Mouse (Mus musculus): Measurements from ENCODE around the gene Cep295nl. TPM values are rescaled to one million over a fixed set of nuclear protein-coding genes. Genes with fewer than 3 reads are reported as not detected.

Cep295nl gene
- total RNA-seq, 1 experiment: 0.49 TPM

DNA sequence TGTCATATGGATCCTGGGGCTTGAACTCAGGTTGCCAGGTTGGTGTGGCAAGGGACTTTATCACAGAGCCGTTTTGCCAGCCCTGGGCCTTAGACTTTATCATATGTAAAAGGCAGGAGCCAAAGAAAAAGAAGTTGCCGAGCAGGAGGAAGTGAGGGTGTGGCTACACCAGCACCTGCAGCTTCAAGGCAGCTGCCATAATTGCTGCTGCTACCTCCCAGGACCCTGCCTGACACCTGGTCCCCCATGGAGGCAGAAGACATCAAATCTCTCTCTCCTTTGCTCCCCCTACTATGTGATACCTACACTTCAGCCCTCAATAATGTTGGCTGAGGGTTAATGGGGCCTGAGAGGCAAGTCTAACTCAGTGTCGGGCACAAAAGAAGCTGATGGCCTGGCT lies 6.1 kb upstream of the Cep295nl start:
- Histone ChIP-seq H3K4me1 (ENCODE audit: control insufficient read depth in 2 of 2, insufficient read depth in 2 of 2, low read length in 2 of 2, poor library complexity in 1 of 2) (peaks cover 3 to 13% of the 10 kb centered on the region in 2 experiments), H3K9ac (ENCODE audit: insufficient read depth, low read depth, low read length, poor library complexity, severe bottlenecking) (no peak overlapping the region), H3K9me3 (ENCODE audit: control insufficient read depth, insufficient read depth, low read depth, low read length) (no peaks in the 10 kb centered on the region), H3K36me3 (ENCODE audit: control insufficient read depth, insufficient read depth, low read length, poor library complexity, severe bottlenecking) (no peaks in the 10 kb centered on the region), H3K4me3 (ENCODE audit: insufficient read depth in 1 of 2, low read depth in 1 of 2, low read length in 2 of 2, poor library complexity in 1 of 2, severe bottlenecking in 1 of 2) (0 out of 4 replicates have a peak overlapping the region, but pooled peaks of 1 of the 2 experiments have one; percentile 16), H3K27ac (ENCODE audit: insufficient read depth, low read depth, low read length, poor library complexity, severe bottlenecking) (no peak overlapping the region)
- DNase-seq (ENCODE audit: low read depth, low spot score): no peak
- in situ Hi-C loops (cut with MboI; ENCODE audit: low sequenced_read_pairs in 2 of 2, unreplicated experiment in 2 of 2): no loop called here
- TF ChIP-seq ZNF384 (IDR thresholded peaks at IDR 0.05; ENCODE audit: low read depth, low read length) (no peak), MAFK (IDR thresholded peaks at IDR 0.05; ENCODE audit: insufficient read depth, low read depth, low read length) (no peak), ZC3H11A (IDR thresholded peaks at IDR 0.05; ENCODE audit: borderline replicate concordance, low read depth, low read length) (no peak), CHD2 (IDR thresholded peaks at IDR 0.05; ENCODE audit: low read depth, low read length) (no peak), HCFC1 (IDR thresholded peaks at IDR 0.05; ENCODE audit: borderline replicate concordance, insufficient read depth, low read length) (no peak)

DNA sequence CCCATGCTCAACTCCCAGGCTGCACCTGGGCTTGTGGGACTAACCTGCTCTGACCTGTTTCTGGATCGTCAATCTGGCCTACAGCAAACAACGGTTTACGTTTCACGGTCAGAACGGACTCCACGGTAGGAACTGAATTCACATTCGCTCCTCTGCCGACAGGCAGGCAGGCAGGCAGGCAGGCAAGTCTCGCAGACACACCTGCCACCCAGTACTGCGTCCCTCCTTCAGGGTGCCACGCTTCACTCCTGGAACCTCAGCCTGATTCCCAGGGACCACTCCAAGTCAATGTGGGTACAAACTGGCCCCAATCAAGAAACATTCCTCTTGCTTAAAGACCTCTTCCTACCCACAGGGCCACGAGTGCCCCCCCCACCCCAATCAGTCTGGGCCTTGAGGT lies 5.6 kb upstream of the Cep295nl start:
- in situ Hi-C loops (cut with MboI; ENCODE audit: low sequenced_read_pairs in 2 of 2, unreplicated experiment in 2 of 2): no loop called here
- Histone ChIP-seq H3K9me3 (ENCODE audit: control insufficient read depth, insufficient read depth, low read depth, low read length) (no peaks in the 10 kb centered on the region), H3K4me1 (ENCODE audit: control insufficient read depth in 2 of 2, insufficient read depth in 2 of 2, low read length in 2 of 2, poor library complexity in 1 of 2) (peaks cover 3 to 13% of the 10 kb centered on the region in 2 experiments), H3K4me3 (ENCODE audit: insufficient read depth in 1 of 2, low read depth in 1 of 2, low read length in 2 of 2, poor library complexity in 1 of 2, severe bottlenecking in 1 of 2) (no peak overlapping the region), H3K9ac (ENCODE audit: insufficient read depth, low read depth, low read length, poor library complexity, severe bottlenecking) (no peak overlapping the region), H3K36me3 (ENCODE audit: control insufficient read depth, insufficient read depth, low read length, poor library complexity, severe bottlenecking) (no peaks in the 10 kb centered on the region), H3K27ac (ENCODE audit: insufficient read depth, low read depth, low read length, poor library complexity, severe bottlenecking) (no peak overlapping the region)
- TF ChIP-seq HCFC1 (IDR thresholded peaks at IDR 0.05; ENCODE audit: borderline replicate concordance, insufficient read depth, low read length): no peak
- no peak for TF ChIP-seq CHD2 (IDR thresholded peaks at IDR 0.05; ENCODE audit: low read depth, low read length)
- no peak for TF ChIP-seq ZC3H11A (IDR thresholded peaks at IDR 0.05; ENCODE audit: borderline replicate concordance, low read depth, low read length)
- TF ChIP-seq ZNF384 (IDR thresholded peaks at IDR 0.05; ENCODE audit: low read depth, low read length): no peak
- no peak for TF ChIP-seq MAFK (IDR thresholded peaks at IDR 0.05; ENCODE audit: insufficient read depth, low read depth, low read length)
- no peak for DNase-seq (ENCODE audit: low read depth, low spot score)

DNA sequence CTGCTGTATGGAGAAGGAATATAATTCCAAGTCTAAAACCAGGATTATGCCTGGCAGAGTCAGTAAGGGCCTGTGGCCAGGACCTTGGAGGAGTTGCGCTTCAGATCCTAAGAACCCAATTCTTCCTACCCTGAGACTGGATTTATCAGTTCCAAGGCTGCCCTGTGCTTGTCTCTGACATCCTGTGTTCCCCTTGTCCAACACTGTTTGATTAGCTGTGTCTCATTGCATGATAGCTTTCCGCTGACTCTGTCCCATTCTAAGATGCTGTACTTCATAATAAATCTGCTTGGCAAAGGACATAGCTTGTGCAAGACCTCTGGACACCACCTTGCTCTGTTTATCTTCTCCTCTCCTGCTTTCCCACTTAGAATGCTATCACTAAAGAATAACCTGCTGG lies 5.1 kb upstream of the Cep295nl start:
- no peak overlapping the region for H3K4me3 ChIP-seq (ENCODE audit: insufficient read depth in 1 of 2, low read depth in 1 of 2, low read length in 2 of 2, poor library complexity in 1 of 2, severe bottlenecking in 1 of 2)
- no peaks in the 10 kb centered on the region for H3K36me3 ChIP-seq (ENCODE audit: control insufficient read depth, insufficient read depth, low read length, poor library complexity, severe bottlenecking)
- H3K27ac ChIP-seq (ENCODE audit: insufficient read depth, low read depth, low read length, poor library complexity, severe bottlenecking): no peak overlapping the region
- no peaks in the 10 kb centered on the region for H3K9me3 ChIP-seq (ENCODE audit: control insufficient read depth, insufficient read depth, low read depth, low read length)
- H3K9ac ChIP-seq (ENCODE audit: insufficient read depth, low read depth, low read length, poor library complexity, severe bottlenecking): no peak overlapping the region
- DNase-seq (ENCODE audit: low read depth, low spot score): no peak
- in situ Hi-C loops (cut with MboI; ENCODE audit: low sequenced_read_pairs in 2 of 2, unreplicated experiment in 2 of 2): no loop called here
- H3K4me1 ChIP-seq (ENCODE audit: control insufficient read depth in 2 of 2, insufficient read depth in 2 of 2, low read length in 2 of 2, poor library complexity in 1 of 2): peaks cover 3 to 13% of the 10 kb centered on the region in 2 experiments
- TF ChIP-seq ZNF384 (IDR thresholded peaks at IDR 0.05; ENCODE audit: low read depth, low read length) (no peak), CHD2 (IDR thresholded peaks at IDR 0.05; ENCODE audit: low read depth, low read length) (no peak), MAFK (IDR thresholded peaks at IDR 0.05; ENCODE audit: insufficient read depth, low read depth, low read length) (no peak), HCFC1 (IDR thresholded peaks at IDR 0.05; ENCODE audit: borderline replicate concordance, insufficient read depth, low read length) (no peak), ZC3H11A (IDR thresholded peaks at IDR 0.05; ENCODE audit: borderline replicate concordance, low read depth, low read length) (no peak)

DNA sequence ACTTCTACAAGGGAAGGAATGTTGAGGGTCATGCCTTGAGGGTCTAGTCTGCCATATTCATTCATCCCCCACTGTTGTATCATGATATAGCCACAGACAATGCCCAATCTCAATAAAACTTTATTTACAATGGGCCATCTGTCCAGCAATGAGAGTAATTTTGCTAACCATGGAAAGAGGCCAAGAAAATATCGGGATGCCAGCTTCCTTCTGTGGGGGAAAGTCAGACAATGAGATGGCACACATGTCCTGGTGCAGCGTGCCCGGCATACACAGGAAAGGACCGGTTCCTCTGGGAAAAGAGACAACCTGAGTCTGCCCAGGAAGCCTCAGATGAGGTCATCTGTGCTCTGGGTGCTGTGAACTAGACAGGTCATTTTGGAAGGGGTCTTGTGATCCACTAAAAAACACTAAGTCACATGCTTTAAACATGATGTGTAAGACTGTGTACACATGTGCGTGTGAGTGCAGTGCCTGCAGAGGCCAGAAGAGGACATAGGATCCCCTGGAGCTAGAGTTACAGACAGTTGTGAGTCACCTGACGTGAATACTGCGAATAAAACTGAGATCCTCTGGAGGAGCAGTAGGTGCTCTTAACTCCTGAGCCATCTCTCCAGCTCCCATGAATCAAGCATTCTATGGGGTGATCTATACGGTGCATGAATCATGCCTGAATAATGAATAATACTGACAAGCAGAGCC lies 4.2 kb upstream of the Cep295nl start:
- H3K36me3 ChIP-seq (ENCODE audit: control insufficient read depth, insufficient read depth, low read length, poor library complexity, severe bottlenecking): no peaks in the 10 kb centered on the region
- TF ChIP-seq ZNF384 (IDR thresholded peaks at IDR 0.05; ENCODE audit: low read depth, low read length) (no peak), CHD2 (IDR thresholded peaks at IDR 0.05; ENCODE audit: low read depth, low read length) (no peak), HCFC1 (IDR thresholded peaks at IDR 0.05; ENCODE audit: borderline replicate concordance, insufficient read depth, low read length) (no peak), ZC3H11A (IDR thresholded peaks at IDR 0.05; ENCODE audit: borderline replicate concordance, low read depth, low read length) (no peak), MAFK (IDR thresholded peaks at IDR 0.05; ENCODE audit: insufficient read depth, low read depth, low read length) (no peak)
- no peak overlapping the region for H3K9ac ChIP-seq (ENCODE audit: insufficient read depth, low read depth, low read length, poor library complexity, severe bottlenecking)
- no peak for DNase-seq (ENCODE audit: low read depth, low spot score)
- in situ Hi-C loops (cut with MboI; ENCODE audit: low sequenced_read_pairs in 2 of 2, unreplicated experiment in 2 of 2): no loop called here
- H3K27ac ChIP-seq (ENCODE audit: insufficient read depth, low read depth, low read length, poor library complexity, severe bottlenecking): no peak overlapping the region
- no peaks in the 10 kb centered on the region for H3K9me3 ChIP-seq (ENCODE audit: control insufficient read depth, insufficient read depth, low read depth, low read length)
- H3K4me1 ChIP-seq (ENCODE audit: control insufficient read depth in 2 of 2, insufficient read depth in 2 of 2, low read length in 2 of 2, poor library complexity in 1 of 2): peaks cover 6 to 17% of the 10 kb centered on the region in 2 experiments
- no peak overlapping the region for H3K4me3 ChIP-seq (ENCODE audit: insufficient read depth in 1 of 2, low read depth in 1 of 2, low read length in 2 of 2, poor library complexity in 1 of 2, severe bottlenecking in 1 of 2)

All from ES-E14 (cell line).